Mouse (Mus musculus) layer of hippocampus, adult 18-20 months (tissue): Measurements from ENCODE around the gene Fjx1. TPM values are rescaled to one million over a fixed set of nuclear protein-coding genes. Genes with fewer than 3 reads are reported as not detected.

Experiments
- DNase-seq, 2 experiments: peaks; one replicate each; pipeline ENCODE4 v3.0.0; 2022; ENCODE audit warnings: low spot score in 2 of 2
- total RNA-seq, 2 experiments: library from RNA; stranded (reverse); gene quantifications; 2 replicates each; pipeline ENCODE4 v1.2.3; 2021

Fjx1 gene
- total RNA-seq, 2 experiments from 2014 or later = 53.2 to 53.7 TPM

GRCm38 (mm10) chr2:102427974-102428373 is 24.3 kb downstream of the Fjx1 start:
- no peak for DNase-seq

- DNase-seq = no peak
These were observed 25.9 kb downstream of the Fjx1 start for GRCm38 (mm10) chr2:102426434-102426833.

GRCm38 (mm10) chr2:102416149-102416743 is 36.1 kb downstream of the Fjx1 start:
- DNase-seq = no peak

GRCm38 (mm10) chr2:102412738-102413137 is 39.6 kb downstream of the Fjx1 start:
- no peak for DNase-seq

- DNase-seq = no peak
These were observed 41.7 kb downstream of the Fjx1 start for GRCm38 (mm10) chr2:102410615-102411014.

GRCm38 (mm10) chr2:102409741-102410140 is 42.6 kb downstream of the Fjx1 start:
- DNase-seq = no peak

- DNase-seq = no peak
These were observed 44.7 kb downstream of the Fjx1 start, which contains the start of gene Trim44 for GRCm38 (mm10) chr2:102407363-102408184. Trim44 (minus strand) TSS chr2:102407828.

- DNase-seq = no peak
These were observed 45.7 kb downstream of the Fjx1 start for GRCm38 (mm10) chr2:102406324-102407304.

- DNase-seq = no peak
These were observed 48.3 kb downstream of the Fjx1 start for GRCm38 (mm10) chr2:102403982-102404381.

- no peak for DNase-seq
These were observed 49.0 kb downstream of the Fjx1 start for GRCm38 (mm10) chr2:102403306-102403705.

GRCm38 (mm10) chr2:102401352-102401692 is 51.0 kb downstream of the Fjx1 start:
- DNase-seq = no peak

GRCm38 (mm10) chr2:102400605-102401351 is 51.5 kb downstream of the Fjx1 start:
- DNase-seq = peak; percentile 89 to 93

GRCm38 (mm10) chr2:102399864-102400604 is 52.3 kb downstream of the Fjx1 start:
- no peak for DNase-seq

Other genes with a start within 250 kb of the Fjx1 start
- 100 to 1,000 TPM; 169 to 180 TPM for gene Trim44, start 44.7 kb downstream of the Fjx1 start, total RNA-seq
- gene Pamr1, start 97.5 kb upstream of the Fjx1 start, total RNA-seq = 1 to 10 TPM; 7.0 to 8.5 TPM
- 1,000 to 10,000 TPM; 1,741 to 1,763 TPM for gene Slc1a2, start 206.2 kb upstream of the Fjx1 start, total RNA-seq